Mouse (Mus musculus): ENCODE results near the gene Cib4. TPM values are rescaled to one million over a fixed set of nuclear protein-coding genes. Genes with fewer than 3 reads are reported as not detected.

Cib4 gene
- polyA plus RNA-seq, 1 experiment from 2014 or later: not detected

DNA sequence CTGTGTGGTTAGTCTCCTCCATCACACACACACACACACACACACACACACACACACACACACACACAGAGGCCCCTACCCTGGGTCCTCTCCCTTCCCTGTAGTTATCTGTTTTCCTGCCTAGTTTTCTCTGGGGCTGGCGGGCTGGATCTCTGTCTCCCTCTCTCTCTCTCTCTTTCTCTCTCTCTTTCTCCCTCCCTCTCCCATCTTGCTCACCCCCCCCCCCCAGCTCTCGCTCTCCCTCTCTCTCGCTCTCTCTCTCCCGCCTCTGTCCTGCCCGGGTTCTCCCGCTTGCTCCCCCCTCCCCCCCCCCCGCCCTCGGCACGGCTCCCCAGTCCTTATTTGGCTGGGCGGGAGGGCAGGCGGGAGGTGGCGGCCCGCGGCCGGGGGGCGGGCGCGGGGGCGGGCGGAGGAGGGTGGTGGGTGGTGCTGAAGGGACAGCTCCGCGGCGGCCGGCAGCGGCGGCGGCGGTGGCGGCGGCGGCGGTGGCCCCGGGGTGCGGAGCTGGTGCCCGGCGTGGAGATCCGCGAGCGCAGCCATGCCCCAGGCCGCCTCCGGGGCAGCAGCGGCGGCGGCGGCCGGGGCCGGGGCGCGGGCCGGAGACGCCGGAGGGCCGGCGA is 42.2 kb upstream of the Cib4 start, which contains the start of gene Kcnk3:
Gene Kcnk3, plus strand, starts transcription at position 490 of the 620 bp plus-strand sequence.
- H3K4me3 ChIP-seq (replicated peaks): peak within 1 kb of the TSS; percentile 47
- 0% methylated on average over 19 of the region's 54 CpGs for WGBS
- peaks cover 28% of the 10 kb centered on the region for H3K27me3 ChIP-seq (replicated peaks)
- peak within 1 kb of the TSS; percentile 92 for H3K4me2 ChIP-seq
- H3K27ac ChIP-seq: peak within 1 kb of the TSS; percentile 37; the same call in 1 of the 2 replicates
- peaks cover 19% of the 10 kb centered on the region for H3K4me1 ChIP-seq
- H3K9ac ChIP-seq: 0 out of 2 replicates have a peak within 1 kb of the TSS, but pooled peaks have one; percentile 25
- ATAC-seq (ENCODE audit: insufficient read depth, low FRiP score, low read depth): peak; percentile 50
- no peaks in the 10 kb centered on the region for H3K36me3 ChIP-seq
- H3K9me3 ChIP-seq: no peaks in the 10 kb centered on the region

DNA sequence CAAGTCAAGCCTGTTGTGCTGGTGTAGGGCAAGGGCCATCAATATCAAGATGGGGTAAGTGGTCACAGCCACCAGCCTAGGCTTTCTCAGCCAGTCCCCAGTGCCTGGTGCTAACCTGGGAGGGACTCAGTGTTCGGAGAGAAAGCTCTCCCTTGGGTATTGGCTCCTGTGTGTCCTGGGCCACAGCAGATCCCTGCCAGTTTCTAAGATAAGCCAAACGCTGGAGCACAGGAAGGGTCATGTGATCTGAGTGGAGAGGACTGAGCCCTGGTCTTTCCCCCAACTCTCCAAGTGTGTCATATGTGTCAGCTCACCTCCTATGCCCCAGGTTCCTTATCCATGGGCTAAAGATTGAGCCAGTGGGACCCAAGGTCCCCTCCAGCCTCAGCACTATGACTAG is 41.5 kb upstream of the Cib4 start:
- Histone ChIP-seq H3K36me3 (no peaks in the 10 kb centered on the region), H3K27ac (peak overlapping the region; percentile 9; the same call in 1 of the 2 replicates), H3K27me3 (replicated peaks) (peaks cover 28% of the 10 kb centered on the region), H3K9me3 (no peaks in the 10 kb centered on the region), H3K4me2 (0 out of 2 replicates have a peak overlapping the region, but pooled peaks have one; percentile 92), H3K4me1 (peaks cover 19% of the 10 kb centered on the region), H3K9ac (no peak overlapping the region), H3K4me3 (replicated peaks) (no peak overlapping the region)
- 17% methylated on average over 2 of the region's 2 CpGs for WGBS
- no peak for ATAC-seq (ENCODE audit: insufficient read depth, low FRiP score, low read depth)

DNA sequence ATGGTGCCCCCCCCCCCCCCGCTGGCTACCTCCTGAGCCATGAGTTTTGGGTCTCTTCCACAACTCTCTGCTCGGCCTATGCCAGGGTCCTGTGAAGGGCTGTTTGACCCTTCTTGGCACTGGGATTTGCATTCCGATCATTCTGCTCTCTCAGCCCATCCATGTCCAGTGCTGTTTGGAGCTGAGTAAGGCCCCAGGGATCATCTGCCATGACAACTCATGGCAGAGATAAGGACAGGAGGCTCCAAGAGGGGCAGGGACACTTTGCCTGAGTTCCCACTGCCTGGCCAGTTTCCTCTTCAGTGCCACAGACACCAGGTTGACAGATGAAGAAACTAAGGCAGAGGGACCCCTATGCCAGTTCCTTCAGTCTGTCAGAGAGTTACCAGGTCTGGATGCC is 41.0 kb upstream of the Cib4 start:
- no peak for ATAC-seq (ENCODE audit: insufficient read depth, low FRiP score, low read depth)
- Histone ChIP-seq H3K27me3 (replicated peaks) (peaks cover 28% of the 10 kb centered on the region), H3K4me3 (replicated peaks) (no peak overlapping the region), H3K36me3 (no peaks in the 10 kb centered on the region), H3K4me1 (peaks cover 19% of the 10 kb centered on the region), H3K4me2 (no peak overlapping the region), H3K27ac (no peak overlapping the region), H3K9me3 (no peaks in the 10 kb centered on the region), H3K9ac (no peak overlapping the region)
- 65% methylated on average over 3 of the region's 3 CpGs for WGBS

DNA sequence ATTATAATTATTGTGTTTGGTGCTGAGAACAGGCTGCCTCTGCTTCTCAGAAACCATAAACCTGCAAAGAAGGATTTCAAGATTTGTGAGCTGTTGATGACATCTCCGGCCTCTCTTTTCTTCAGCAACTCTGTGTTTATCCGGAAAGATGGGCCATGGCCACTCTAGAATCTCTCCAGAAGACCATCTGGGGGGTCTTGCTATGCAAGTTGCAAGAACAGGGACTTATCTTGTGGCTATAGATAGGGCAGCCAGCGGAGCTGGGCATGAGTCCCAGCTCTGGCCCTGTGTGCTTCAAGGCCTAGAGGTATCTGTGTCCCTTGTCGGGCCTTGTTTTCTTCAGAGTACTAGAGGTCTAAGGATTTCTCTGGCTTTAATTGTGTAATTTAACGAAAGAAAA is 36.4 kb upstream of the Cib4 start:
- Histone ChIP-seq H3K27me3 (replicated peaks) (peaks cover 8% of the 10 kb centered on the region; the same call in 1 of the 2 replicates), H3K4me3 (replicated peaks) (no peak overlapping the region), H3K4me2 (no peak overlapping the region), H3K4me1 (no peaks in the 10 kb centered on the region), H3K9ac (no peak overlapping the region), H3K9me3 (no peaks in the 10 kb centered on the region), H3K36me3 (no peaks in the 10 kb centered on the region), H3K27ac (no peak overlapping the region)
- ATAC-seq (ENCODE audit: insufficient read depth, low FRiP score, low read depth): no peak
- WGBS: 79% methylated on average over 5 of the region's 5 CpGs

DNA sequence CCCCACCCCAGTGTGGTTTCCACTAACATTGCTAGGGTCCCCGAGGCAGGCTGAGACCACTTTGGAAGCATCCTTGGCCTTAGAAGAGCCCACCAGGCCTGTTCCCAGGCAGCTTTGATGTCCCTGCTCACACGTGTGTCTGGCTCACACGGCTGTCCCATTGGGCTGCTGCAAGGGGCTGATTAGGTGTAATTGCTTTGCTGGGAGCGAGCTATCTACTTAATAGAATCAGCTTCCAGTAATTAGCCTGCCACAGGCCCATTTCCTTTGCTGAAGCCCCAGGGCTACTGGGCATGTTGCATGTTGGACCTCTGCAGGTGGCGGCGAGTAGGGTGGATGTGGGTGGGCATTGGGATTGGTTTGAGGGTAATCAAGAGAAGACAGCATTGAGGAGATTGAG is 35.1 kb upstream of the Cib4 start:
- H3K4me3 ChIP-seq (replicated peaks): no peak overlapping the region
- no peak overlapping the region for H3K4me2 ChIP-seq
- H3K9me3 ChIP-seq: no peaks in the 10 kb centered on the region
- no peaks in the 10 kb centered on the region for H3K36me3 ChIP-seq
- no peak overlapping the region for H3K9ac ChIP-seq
- H3K4me1 ChIP-seq: no peaks in the 10 kb centered on the region
- WGBS: 72% methylated on average over 6 of the region's 6 CpGs
- ATAC-seq (ENCODE audit: insufficient read depth, low FRiP score, low read depth): no peak
- no peak overlapping the region for H3K27ac ChIP-seq
- H3K27me3 ChIP-seq (replicated peaks): no peaks in the 10 kb centered on the region; the same call in 1 of the 2 replicates

DNA sequence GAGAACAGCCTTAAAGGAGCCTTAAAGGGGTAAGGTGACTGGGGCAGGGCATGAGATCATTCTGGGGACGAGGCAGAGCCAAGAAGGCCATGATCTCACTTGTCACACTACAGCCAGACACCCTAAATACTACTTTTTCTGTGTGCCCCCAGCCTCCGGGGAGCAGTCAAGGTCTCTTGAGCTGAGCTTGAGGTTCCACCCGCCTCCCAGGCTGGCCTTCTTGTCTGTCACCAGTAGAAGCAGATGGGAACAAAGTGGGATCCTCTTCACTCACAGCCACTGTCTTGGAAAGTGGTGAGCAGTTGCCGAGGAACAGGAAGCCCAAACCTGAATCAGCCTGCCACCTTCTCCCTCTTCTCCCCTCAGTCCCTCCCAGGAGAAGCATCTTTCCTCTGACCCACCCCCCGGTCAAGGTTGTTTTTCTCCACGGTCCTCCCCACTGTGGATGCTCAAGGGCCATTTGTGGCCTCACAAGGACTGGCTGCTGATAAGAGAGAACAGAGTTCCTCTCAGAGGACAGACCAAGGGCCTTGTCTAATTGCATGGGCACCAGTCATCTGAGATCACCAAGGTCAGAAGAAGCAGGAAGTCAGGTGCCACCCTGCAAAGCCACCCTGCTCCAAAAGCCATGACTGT is 32.9 kb upstream of the Cib4 start:
- no peak for ATAC-seq (ENCODE audit: insufficient read depth, low FRiP score, low read depth)
- no peak overlapping the region for H3K4me2 ChIP-seq
- no peaks in the 10 kb centered on the region for H3K36me3 ChIP-seq
- no peak overlapping the region for H3K4me3 ChIP-seq (replicated peaks)
- no peak overlapping the region for H3K27ac ChIP-seq
- H3K9ac ChIP-seq: no peak overlapping the region
- H3K27me3 ChIP-seq (replicated peaks): no peaks in the 10 kb centered on the region
- WGBS: 73% methylated on average over 6 of the region's 6 CpGs
- no peaks in the 10 kb centered on the region for H3K4me1 ChIP-seq
- no peaks in the 10 kb centered on the region for H3K9me3 ChIP-seq

DNA sequence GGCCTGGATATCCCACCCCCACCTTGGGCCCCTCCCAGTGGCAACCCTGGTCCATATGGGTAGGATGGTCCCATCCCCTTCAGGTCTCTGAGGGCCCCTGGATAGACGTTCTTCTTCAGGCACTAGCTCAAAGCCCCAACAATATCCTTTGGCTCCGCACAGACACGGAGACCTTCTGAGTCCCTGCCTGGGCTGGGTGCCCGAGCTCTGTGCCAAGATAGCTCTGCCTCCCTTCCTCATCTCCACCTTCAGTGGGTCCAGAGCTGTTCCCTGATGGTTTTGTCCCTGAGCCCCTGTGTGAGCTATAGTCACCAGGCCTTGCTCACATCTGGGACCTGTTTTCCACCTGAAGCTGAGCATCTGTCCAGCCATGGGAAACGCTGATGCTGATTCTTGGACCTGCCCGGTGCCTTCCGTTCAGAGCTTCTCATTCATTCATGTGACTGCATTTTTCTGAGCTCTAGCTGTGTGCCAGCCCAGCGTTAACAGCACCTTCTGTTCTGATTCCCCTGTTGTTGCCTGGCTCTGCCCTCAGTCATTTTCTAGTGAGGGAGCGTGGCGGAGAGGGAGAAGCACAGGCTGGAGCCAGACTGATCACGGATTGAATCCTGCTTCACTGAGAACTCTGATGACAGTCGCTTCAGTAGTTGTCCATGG is 32.1 kb upstream of the Cib4 start:
- Histone ChIP-seq H3K9me3 (no peaks in the 10 kb centered on the region), H3K9ac (no peak overlapping the region), H3K27ac (no peak overlapping the region), H3K4me1 (no peaks in the 10 kb centered on the region), H3K27me3 (replicated peaks) (no peaks in the 10 kb centered on the region), H3K4me2 (no peak overlapping the region), H3K36me3 (no peaks in the 10 kb centered on the region), H3K4me3 (replicated peaks) (no peak overlapping the region)
- ATAC-seq (ENCODE audit: insufficient read depth, low FRiP score, low read depth): no peak
- WGBS: 84% methylated on average over 12 of the region's 12 CpGs

DNA sequence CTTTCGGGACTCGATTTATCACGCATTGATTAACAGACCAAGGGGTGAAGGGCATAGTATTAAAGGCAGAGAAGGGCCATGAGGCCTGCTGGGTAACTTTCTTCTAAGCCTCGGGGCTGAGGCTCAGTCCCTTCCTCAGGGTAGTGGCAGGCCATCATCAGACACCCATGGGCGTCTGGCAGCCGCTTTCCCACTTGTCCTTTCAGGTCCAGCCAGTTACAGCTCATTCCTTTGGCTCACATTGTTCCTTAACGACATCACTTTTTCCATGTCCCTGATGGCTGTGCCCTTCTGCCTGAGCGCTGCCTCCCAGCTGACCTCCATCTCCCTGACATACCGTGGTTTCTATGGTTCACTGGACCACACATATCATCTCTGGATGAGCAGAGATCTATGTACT is 31.6 kb upstream of the Cib4 start:
- Histone ChIP-seq H3K36me3 (no peaks in the 10 kb centered on the region), H3K4me2 (no peak overlapping the region), H3K27ac (no peak overlapping the region), H3K4me1 (no peaks in the 10 kb centered on the region), H3K4me3 (replicated peaks) (no peak overlapping the region), H3K27me3 (replicated peaks) (no peaks in the 10 kb centered on the region), H3K9ac (no peak overlapping the region), H3K9me3 (no peaks in the 10 kb centered on the region)
- ATAC-seq (ENCODE audit: insufficient read depth, low FRiP score, low read depth): no peak
- WGBS: 69% methylated on average over 9 of the region's 9 CpGs

DNA sequence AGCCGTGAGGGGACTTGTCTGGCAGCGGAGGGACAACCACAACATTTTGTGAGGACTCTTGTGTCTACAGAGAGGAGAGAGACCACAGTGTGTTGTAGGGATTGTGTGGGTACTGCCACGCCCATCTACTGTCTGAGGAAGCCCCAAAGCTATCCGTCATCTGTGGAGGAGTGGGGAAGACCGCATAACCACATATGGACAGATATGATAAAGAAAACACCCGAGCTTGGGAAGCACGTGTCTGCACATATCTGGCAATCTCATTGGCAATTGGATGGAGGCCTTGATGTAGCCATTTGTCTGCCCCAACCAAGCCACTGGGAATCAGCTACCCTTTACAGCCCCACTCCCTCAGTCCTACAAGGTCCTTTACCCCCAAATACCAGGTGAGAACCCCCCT is 30.6 kb upstream of the Cib4 start:
- no peak overlapping the region for H3K4me3 ChIP-seq (replicated peaks)
- no peak overlapping the region for H3K4me2 ChIP-seq
- H3K27me3 ChIP-seq (replicated peaks): no peaks in the 10 kb centered on the region
- H3K9ac ChIP-seq: no peak overlapping the region
- H3K27ac ChIP-seq: no peak overlapping the region
- no peak for ATAC-seq (ENCODE audit: insufficient read depth, low FRiP score, low read depth)
- no peaks in the 10 kb centered on the region for H3K9me3 ChIP-seq
- H3K4me1 ChIP-seq: no peaks in the 10 kb centered on the region
- no peaks in the 10 kb centered on the region for H3K36me3 ChIP-seq
- whole genome bisulfite sequencing: 74% methylated on average over 7 of the region's 7 CpGs

DNA sequence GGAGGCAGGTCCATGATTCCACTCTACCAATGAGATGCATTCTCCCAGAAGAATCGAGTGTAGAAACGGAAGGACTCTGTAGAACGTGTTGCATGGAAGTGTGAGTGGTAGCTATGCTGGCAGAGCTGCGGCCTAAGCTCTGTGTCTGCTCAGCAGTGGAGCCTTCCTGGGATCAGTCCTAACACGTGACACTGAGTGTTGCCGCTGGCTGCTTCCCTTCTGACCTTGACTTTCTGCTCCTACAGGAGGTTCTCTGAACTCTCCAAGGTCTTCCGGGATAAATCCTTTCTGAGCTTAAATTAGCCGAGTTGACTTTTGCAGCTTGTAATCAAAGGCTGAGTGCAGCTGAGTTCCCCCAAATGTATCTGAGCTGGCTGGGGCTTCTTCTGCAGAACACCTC is 28.7 kb upstream of the Cib4 start:
- H3K27ac ChIP-seq: no peak overlapping the region
- no peak overlapping the region for H3K4me3 ChIP-seq (replicated peaks)
- WGBS: 83% methylated on average over 8 of the region's 8 CpGs
- no peaks in the 10 kb centered on the region for H3K4me1 ChIP-seq
- H3K27me3 ChIP-seq (replicated peaks): no peaks in the 10 kb centered on the region
- H3K9ac ChIP-seq: no peak overlapping the region
- ATAC-seq (ENCODE audit: insufficient read depth, low FRiP score, low read depth): no peak
- H3K36me3 ChIP-seq: no peaks in the 10 kb centered on the region
- H3K4me2 ChIP-seq: no peak overlapping the region
- no peaks in the 10 kb centered on the region for H3K9me3 ChIP-seq

DNA sequence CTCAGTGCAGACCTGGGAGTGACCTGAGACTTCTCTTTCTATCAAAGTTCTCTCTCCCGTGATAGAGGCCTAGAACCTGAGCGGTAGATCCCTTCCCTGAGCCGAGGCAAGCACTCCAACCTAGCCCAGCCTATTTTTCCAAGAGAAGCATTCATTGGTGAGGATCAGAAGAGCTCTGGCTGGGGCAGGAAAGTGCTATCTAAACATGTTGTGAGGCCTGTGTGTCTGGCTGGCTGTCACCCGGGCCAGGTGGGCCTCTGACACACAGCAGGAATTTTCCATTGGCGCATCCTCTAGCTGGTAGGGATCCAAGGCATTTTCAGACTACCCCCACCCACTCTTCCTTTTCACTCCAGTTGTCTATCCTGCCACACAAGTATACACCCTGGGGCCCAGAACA is 26.2 kb upstream of the Cib4 start:
- 53% methylated on average over 5 of the region's 5 CpGs for WGBS
- ATAC-seq (ENCODE audit: insufficient read depth, low FRiP score, low read depth): no peak

DNA sequence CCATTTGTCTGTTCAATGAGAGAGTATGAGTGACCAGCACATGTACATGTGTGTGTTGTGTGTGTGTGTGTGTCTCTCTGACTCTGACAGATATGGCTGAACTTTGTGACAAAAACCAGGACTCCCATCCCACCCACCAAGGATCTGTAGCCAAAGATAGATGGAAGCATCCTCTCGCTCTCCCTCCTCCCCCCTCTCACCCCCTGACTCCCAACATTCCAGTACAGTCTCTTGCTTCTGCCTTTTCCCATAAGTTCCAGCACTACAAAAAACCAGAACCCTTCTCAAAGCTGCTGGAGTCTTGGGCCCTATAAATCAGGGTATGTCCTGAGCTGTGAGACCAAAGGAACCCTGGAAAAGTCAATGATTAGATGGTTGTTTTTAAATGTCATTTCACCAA is 22.8 kb upstream of the Cib4 start:
- WGBS: 67% methylated on average over 1 of the region's 1 CpGs
- ATAC-seq (ENCODE audit: insufficient read depth, low FRiP score, low read depth): no peak
- no peak overlapping the region for H3K4me3 ChIP-seq (replicated peaks)
- no peak overlapping the region for H3K27ac ChIP-seq
- H3K27me3 ChIP-seq (replicated peaks): no peaks in the 10 kb centered on the region
- no peaks in the 10 kb centered on the region for H3K36me3 ChIP-seq
- H3K9ac ChIP-seq: no peak overlapping the region
- H3K4me1 ChIP-seq: no peaks in the 10 kb centered on the region
- H3K9me3 ChIP-seq: no peaks in the 10 kb centered on the region
- no peak overlapping the region for H3K4me2 ChIP-seq

More for the DNA sequence above, 26.2 kb upstream of the Cib4 start:
- Histone ChIP-seq H3K36me3 (no peaks in the 10 kb centered on the region), H3K4me1 (no peaks in the 10 kb centered on the region), H3K27ac (no peak overlapping the region), H3K9me3 (no peaks in the 10 kb centered on the region), H3K9ac (no peak overlapping the region), H3K4me2 (no peak overlapping the region), H3K27me3 (replicated peaks) (no peaks in the 10 kb centered on the region), H3K4me3 (replicated peaks) (no peak overlapping the region)
